Mouse (Mus musculus) kidney, adult 2 months (tissue): ENCODE results near the gene Krtap16-1. TPM values are rescaled to one million over a fixed set of nuclear protein-coding genes. Genes with fewer than 3 reads are reported as not detected.

Experiments
- DNase-seq: peaks from one replicate; pipeline ENCODE4 v3.0.0; 2021
- H3K27ac ChIP-seq: fragments of 200-500 bp; 2 replicates; pipeline ENCODE4 v1.5.1; 2012; ENCODE audit warnings: low read depth, low read length, control low read depth, inconsistent platforms; ENCODE audit not compliant: insufficient read depth
- H3K27me3 ChIP-seq: fragments of 200-500 bp; replicated peaks from 2 replicates; pipeline ENCODE4 v1.6.1; 2012; ENCODE audit warnings: mild to moderate bottlenecking, moderate library complexity, low read length, inconsistent platforms; ENCODE audit not compliant: control insufficient read depth, insufficient read depth
- H3K36me3 ChIP-seq: fragments of 200-500 bp; 2 replicates; pipeline ENCODE4 v1.6.1; 2012; ENCODE audit warnings: mild to moderate bottlenecking, moderate library complexity, low read length, inconsistent platforms; ENCODE audit not compliant: control insufficient read depth, insufficient read depth
- H3K4me1 ChIP-seq: fragments of 200-500 bp; 2 replicates; pipeline ENCODE4 v1.6.1; 2011; ENCODE audit warnings: low read length; ENCODE audit not compliant: control insufficient read depth, insufficient read depth
- H3K4me3 ChIP-seq: fragments of 200-500 bp; 2 replicates; pipeline ENCODE4 v1.5.1; 2011; ENCODE audit warnings: mild to moderate bottlenecking, low read depth, low read length, control low read depth; ENCODE audit not compliant: insufficient read depth
- CTCF ChIP-seq: fragments of 200-500 bp; conservative IDR thresholded peaks from 2 replicates; pipeline ENCODE4 v1.5.1; 2011; ENCODE audit warnings: low read depth, mild to moderate bottlenecking, control low read depth, low read length, moderate library complexity, mixed read lengths; ENCODE audit not compliant: insufficient read depth, insufficient read length
- POLR2A ChIP-seq: fragments of 200-500 bp; IDR thresholded peaks from one replicate; pipeline ENCODE4 v1.6.1; 2011; ENCODE audit warnings: low read depth, low read length, control low read depth
- WGBS: fragments of 180-500 bp; shearing (Covaris S2); methylation state at CpG from one replicate; pipeline ENCODE4 v1.1.7; 2018; 5-methylcytosine and 5-hydroxymethylcytosine counted together
- polyA plus RNA-seq: library from polyadenylated mRNA; depleted of rRNA; stranded (reverse); fragments of >200 nt; gene quantifications from 2 replicates; pipeline ENCODE4 v1.2.3, GENCODE M21; 2012; rRNA removed

The Krtap16-1 gene
- not detected in 2 replicates for polyA plus RNA-seq

DNA sequence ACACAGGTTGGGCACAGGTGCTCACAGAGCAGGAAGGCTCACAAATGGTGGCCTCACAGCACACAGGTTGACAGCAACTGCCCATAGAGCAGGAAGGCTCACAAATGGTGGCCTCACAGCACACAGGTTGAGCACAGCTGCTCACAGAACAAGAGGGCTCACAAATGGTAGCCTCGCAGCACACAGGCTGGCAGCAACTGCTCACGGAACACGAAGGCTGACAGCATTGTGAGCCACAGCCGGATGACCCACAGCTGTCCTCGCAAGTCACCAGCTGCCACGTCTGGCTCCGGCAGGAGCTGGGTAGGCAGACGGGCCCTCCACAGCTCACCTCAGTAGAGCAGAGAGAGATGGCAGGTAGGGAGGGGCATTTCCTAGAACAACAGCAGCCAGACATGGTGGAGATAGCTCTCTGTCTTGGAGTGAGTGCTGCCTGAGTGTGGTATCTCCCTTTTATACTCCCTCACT, at the start of gene Krtap16-1:
Gene Krtap16-1 (minus strand): TSS at position 418 of the 468 bp plus-strand sequence.
- Histone ChIP-seq H3K4me3 (no peak within 1 kb of the TSS), H3K36me3 (no peaks in the 10 kb centered on the region), H3K27me3 (no peaks in the 10 kb centered on the region), H3K4me1 (no peaks in the 10 kb centered on the region), H3K27ac (no peak within 1 kb of the TSS)
- no peak for DNase-seq
- WGBS, result 60% methylated on average over 8 of the region's 8 CpGs
- no peak for TF ChIP-seq POLR2A
- TF ChIP-seq CTCF, result no peak

- no peak within 1 kb of the TSS for H3K4me3 ChIP-seq
- no peak for TF ChIP-seq POLR2A
- no peak for TF ChIP-seq CTCF
- no peak for DNase-seq
- no peaks in the 10 kb centered on the region for H3K4me1 ChIP-seq
- H3K36me3 ChIP-seq, result no peaks in the 10 kb centered on the region
- H3K27me3 ChIP-seq, result no peaks in the 10 kb centered on the region
- WGBS, result 81% methylated on average over 6 of the region's 6 CpGs
- H3K27ac ChIP-seq, result no peak within 1 kb of the TSS
These were observed 43.4 kb upstream of the Krtap16-1 start, which contains the start of gene Krt33b for GRCm38 (mm10) chr11:100029768-100030167. Gene Krt33b (minus strand): TSS chr11:100029868.

DNA sequence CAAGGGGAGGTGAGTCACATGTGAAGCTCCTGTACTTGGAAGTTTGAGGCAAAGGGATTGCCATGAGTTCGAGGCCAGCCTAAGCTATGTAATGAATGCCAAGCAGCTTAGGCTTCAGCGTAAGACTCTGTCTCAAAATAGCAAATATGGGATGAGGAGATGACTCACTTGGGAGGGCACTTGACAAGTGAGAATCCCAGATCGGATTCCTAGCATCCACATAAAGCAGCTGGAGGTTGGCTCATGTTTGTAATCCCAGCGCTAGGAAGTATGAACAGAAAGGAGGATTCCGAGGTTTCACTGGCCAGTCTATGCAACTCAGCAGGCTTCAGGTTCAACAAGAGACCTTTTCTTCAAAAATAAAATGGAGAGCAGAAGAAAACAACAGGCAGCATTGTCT, 35.0 kb upstream of the Krtap16-1 start:
- no peaks in the 10 kb centered on the region for H3K36me3 ChIP-seq
- no peak for DNase-seq
- H3K4me1 ChIP-seq, result no peaks in the 10 kb centered on the region
- no peak overlapping the region for H3K4me3 ChIP-seq
- no peak overlapping the region for H3K27ac ChIP-seq
- 68% methylated on average over 5 of the region's 5 CpGs for WGBS
- no peak for TF ChIP-seq POLR2A
- TF ChIP-seq CTCF, result no peak
- H3K27me3 ChIP-seq, result no peaks in the 10 kb centered on the region

DNA sequence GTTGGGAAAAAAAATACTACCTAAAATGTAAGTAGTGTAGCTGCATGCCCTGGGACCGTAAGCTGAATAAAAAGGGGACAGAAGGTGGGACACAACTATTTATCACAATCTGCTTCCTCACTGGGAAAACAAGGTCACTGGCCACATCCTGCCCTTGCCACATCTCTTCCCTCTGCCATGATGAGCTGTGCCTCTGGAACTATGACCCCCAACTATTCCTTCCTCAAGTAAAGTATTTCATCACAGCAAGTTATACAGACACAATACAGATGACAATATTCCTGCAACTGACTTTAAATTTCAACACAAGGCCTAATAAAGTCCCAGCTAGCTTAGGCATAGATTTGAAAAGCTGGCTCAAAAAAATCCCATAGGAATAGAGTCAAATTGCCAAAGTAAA, 33.1 kb upstream of the Krtap16-1 start:
- Histone ChIP-seq H3K4me3 (no peak overlapping the region), H3K27me3 (no peaks in the 10 kb centered on the region), H3K4me1 (no peaks in the 10 kb centered on the region), H3K27ac (no peak overlapping the region), H3K36me3 (no peaks in the 10 kb centered on the region)
- WGBS, result 60% methylated on average over 1 of the region's 1 CpGs
- TF ChIP-seq CTCF, result no peak
- no peak for TF ChIP-seq POLR2A
- DNase-seq, result no peak

DNA sequence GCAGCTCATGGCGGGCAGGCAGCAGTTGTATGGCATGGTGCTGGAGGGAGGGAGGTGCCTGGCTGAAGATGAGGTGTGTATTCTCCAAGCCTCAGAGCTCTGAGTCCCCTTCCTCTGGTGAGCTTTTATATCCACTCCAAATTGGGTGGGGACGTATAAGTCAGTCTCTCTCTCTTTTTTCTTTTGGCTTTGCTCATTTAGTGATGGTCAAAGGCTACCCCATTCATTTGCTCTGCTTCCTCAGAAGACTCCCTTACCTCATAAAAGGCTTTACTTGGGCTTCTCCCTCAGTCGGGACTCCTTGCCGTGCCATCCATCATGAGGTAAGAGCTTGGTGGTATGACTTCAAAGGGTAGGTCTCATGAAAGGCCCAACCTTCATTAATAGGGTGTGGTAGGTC, 29.7 kb upstream of the Krtap16-1 start, which contains the start of gene Krt33a:
Gene Krt33a (minus strand): TSS at position 101 of the 400 bp plus-strand sequence.
- no peaks in the 10 kb centered on the region for H3K27me3 ChIP-seq
- 64% methylated on average over 4 of the region's 4 CpGs for WGBS
- H3K27ac ChIP-seq, result no peak within 1 kb of the TSS
- H3K4me3 ChIP-seq, result no peak within 1 kb of the TSS
- no peak for DNase-seq
- no peaks in the 10 kb centered on the region for H3K4me1 ChIP-seq
- no peaks in the 10 kb centered on the region for H3K36me3 ChIP-seq
- no peak for TF ChIP-seq CTCF

DNA sequence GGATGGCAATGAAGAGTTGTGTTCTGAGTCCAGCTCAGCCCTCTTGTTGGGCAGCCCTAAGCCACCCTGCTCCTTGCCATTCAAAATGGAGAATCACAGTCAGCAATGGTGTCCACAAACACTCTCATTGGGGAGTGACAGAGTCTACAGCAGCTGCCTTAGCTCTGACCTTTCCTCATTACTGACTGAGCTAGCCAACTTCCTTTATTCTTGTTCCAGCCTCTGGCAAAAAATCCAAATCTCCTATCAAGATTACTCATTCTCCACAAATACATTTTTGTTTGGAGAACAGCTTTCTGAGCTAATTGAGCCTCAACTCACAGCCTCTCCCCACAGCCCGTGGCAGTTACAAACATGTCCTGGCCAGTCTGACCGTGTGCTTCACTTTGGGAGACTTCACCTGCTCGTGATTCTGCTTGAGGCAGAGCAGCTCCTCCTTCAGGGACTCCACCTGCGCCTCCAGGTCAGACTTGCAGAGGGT, 27.3 kb upstream of the Krtap16-1 start:
- TF ChIP-seq POLR2A (no peak), CTCF (no peak)
- H3K4me1 ChIP-seq, result no peaks in the 10 kb centered on the region
- no peaks in the 10 kb centered on the region for H3K27me3 ChIP-seq
- H3K4me3 ChIP-seq, result no peak overlapping the region
- DNase-seq, result no peak
- no peaks in the 10 kb centered on the region for H3K36me3 ChIP-seq
- 65% methylated on average over 4 of the region's 4 CpGs for WGBS
- no peak overlapping the region for H3K27ac ChIP-seq

DNA sequence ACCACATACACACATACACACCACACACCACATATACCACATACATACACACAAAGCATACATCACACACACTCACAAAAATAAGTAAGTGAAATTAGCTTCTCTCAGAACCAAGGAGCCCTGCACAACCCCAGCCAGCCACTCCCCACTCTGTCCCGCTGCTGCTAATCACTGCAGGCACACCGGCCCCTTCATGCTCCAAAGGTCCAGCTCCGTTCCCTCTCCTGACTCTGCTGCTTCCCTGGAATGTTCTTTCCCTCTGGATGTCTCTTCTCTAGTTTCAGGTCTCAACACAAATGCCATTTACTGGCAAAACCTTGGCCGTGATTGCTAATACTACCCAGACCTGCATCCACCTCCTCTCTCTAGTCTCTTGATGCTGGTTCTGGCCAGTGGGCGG, 24.3 kb upstream of the Krtap16-1 start:
- 47% methylated on average over 5 of the region's 5 CpGs for WGBS
- no peak for DNase-seq
- Histone ChIP-seq H3K4me1 (no peaks in the 10 kb centered on the region), H3K4me3 (no peak overlapping the region), H3K27ac (no peak overlapping the region), H3K27me3 (no peaks in the 10 kb centered on the region; the same call in 1 of the 2 replicates), H3K36me3 (no peaks in the 10 kb centered on the region)
- TF ChIP-seq POLR2A (no peak), CTCF (no peak)
